Mouse (Mus musculus) lung, embryonic 16.5 days (tissue): Measurements from ENCODE around the gene Dip2b. TPM values are rescaled to one million over a fixed set of nuclear protein-coding genes. Genes with fewer than 3 reads are reported as not detected.
"Not testable (repeated sequence)": the region's sequence is repeated elsewhere in the genome, so short reads cannot be mapped to it uniquely, and the experiment has no call there.

Experiments
- ATAC-seq: fragments of 200-750 bp; cut with Nextera tagmentation; 2 replicates; pipeline ENCODE4 v1.8.0; 2017; ENCODE audit warnings: low read depth, mild to moderate bottlenecking, moderate library complexity
- H3K27ac ChIP-seq: fragments of 300-500 bp; sonication (generic); 2 replicates; pipeline ENCODE4 v1.5.1; 2014; ENCODE audit warnings: mild to moderate bottlenecking, control low read depth, low read length
- H3K27me3 ChIP-seq: fragments of 300-500 bp; sonication (generic); 2 replicates; pipeline ENCODE4 v1.6.1; 2014; ENCODE audit warnings: low read depth, low read length, mixed read lengths; ENCODE audit not compliant: control insufficient read depth, insufficient read depth
- H3K36me3 ChIP-seq: fragments of 300-500 bp; sonication (generic); 2 replicates; pipeline ENCODE4 v1.6.1; 2014; ENCODE audit warnings: low read length; ENCODE audit not compliant: control insufficient read depth, insufficient read depth
- H3K4me1 ChIP-seq: fragments of 300-500 bp; sonication (generic); replicated peaks from 2 replicates; pipeline ENCODE4 v1.6.1; 2014; ENCODE audit warnings: low read length, mixed read lengths; ENCODE audit not compliant: control insufficient read depth, insufficient read depth
- H3K4me2 ChIP-seq: fragments of 300-500 bp; sonication (generic); 2 replicates; pipeline ENCODE4 v1.6.1; 2014; ENCODE audit warnings: low read depth, low read length, control low read depth
- H3K4me3 ChIP-seq: fragments of 300-500 bp; sonication (generic); 2 replicates; pipeline ENCODE4 v1.5.1; 2014; ENCODE audit warnings: mild to moderate bottlenecking, low read length, control low read depth
- H3K9ac ChIP-seq: fragments of 300-500 bp; sonication (generic); 2 replicates; pipeline ENCODE4 v1.6.1; 2014; ENCODE audit warnings: low read length, control low read depth
- H3K9me3 ChIP-seq: fragments of 300-500 bp; sonication (generic); 2 replicates; pipeline ENCODE4 v1.6.1; 2016; ENCODE audit warnings: low read length; ENCODE audit not compliant: control insufficient read depth
- WGBS: fragments of 180-500 bp; shearing (Covaris S2); extraction: QIAGEN DNeasy Blood & Tissue Kit; methylation state at CpG from one replicate; pipeline ENCODE4 v1.1.7; 2014; 5-methylcytosine and 5-hydroxymethylcytosine counted together
- polyA plus RNA-seq: library from polyadenylated mRNA; unstranded; fragments of >200 nt; fragmentation: Nextera tagmentation; extraction: Ambion mirVana; gene quantifications from 2 replicates; pipeline ENCODE4 v1.2.1, GENCODE M21; 2015

Gene Dip2b
- polyA plus RNA-seq, 1 experiment from 2014 or later = 10.4 TPM

GRCm38 (mm10) chr15:100241780-100242179 is 203.3 kb downstream of the Dip2b start:
- H3K9ac ChIP-seq = no peak overlapping the region
- no peak overlapping the region for H3K4me2 ChIP-seq
- H3K9me3 ChIP-seq = no peaks in the 10 kb centered on the region
- H3K4me1 ChIP-seq = no peaks in the 10 kb centered on the region
- H3K27ac ChIP-seq = no peak overlapping the region
- 90% methylated on average over 6 of the region's 6 CpGs for WGBS
- peaks cover 33% of the 10 kb centered on the region for H3K36me3 ChIP-seq
- H3K4me3 ChIP-seq = no peak overlapping the region
- no peak for ATAC-seq
- no peaks in the 10 kb centered on the region for H3K27me3 ChIP-seq

GRCm38 (mm10) chr15:100245951-100246350 is 207.5 kb downstream of the Dip2b start:
- H3K4me3 ChIP-seq = no peak overlapping the region
- no peak overlapping the region for H3K4me2 ChIP-seq
- H3K9ac ChIP-seq = no peak overlapping the region
- no peak overlapping the region for H3K27ac ChIP-seq
- no peaks in the 10 kb centered on the region for H3K9me3 ChIP-seq
- WGBS = 95% methylated on average over 7 of the region's 7 CpGs
- no peaks in the 10 kb centered on the region for H3K4me1 ChIP-seq
- no peak for ATAC-seq
- H3K36me3 ChIP-seq = peaks cover 41% of the 10 kb centered on the region
- H3K27me3 ChIP-seq = no peaks in the 10 kb centered on the region

GRCm38 (mm10) chr15:100247296-100247695 is 208.8 kb downstream of the Dip2b start:
- Histone ChIP-seq H3K4me2 (no peak overlapping the region), H3K36me3 (peaks cover 47% of the 10 kb centered on the region), H3K9ac (no peak overlapping the region), H3K4me3 (no peak overlapping the region), H3K27ac (no peak overlapping the region), H3K9me3 (no peaks in the 10 kb centered on the region), H3K4me1 (no peaks in the 10 kb centered on the region), H3K27me3 (no peaks in the 10 kb centered on the region)
- WGBS = 92% methylated on average over 9 of the region's 9 CpGs
- no peak for ATAC-seq

GRCm38 (mm10) chr15:100248665-100249433 is 210.4 kb downstream of the Dip2b start:
- Histone ChIP-seq H3K4me1 (no peaks in the 10 kb centered on the region), H3K4me3 (no peak overlapping the region), H3K36me3 (peaks cover 53% of the 10 kb centered on the region), H3K9me3 (no peaks in the 10 kb centered on the region), H3K27ac (no peak overlapping the region), H3K9ac (no peak overlapping the region), H3K27me3 (no peaks in the 10 kb centered on the region), H3K4me2 (no peak overlapping the region)
- no peak for ATAC-seq
- WGBS = 91% methylated on average over 6 of the region's 6 CpGs

- no peaks in the 10 kb centered on the region for H3K4me1 ChIP-seq
- H3K9me3 ChIP-seq = no peaks in the 10 kb centered on the region
- no peak overlapping the region for H3K9ac ChIP-seq
- no peak overlapping the region for H3K27ac ChIP-seq
- H3K36me3 ChIP-seq = peaks cover 64% of the 10 kb centered on the region
- ATAC-seq = 0 out of 2 replicates have a peak, but pooled peaks have one; percentile 20
- WGBS = 80% methylated on average over 6 of the region's 6 CpGs
- no peak overlapping the region for H3K4me3 ChIP-seq
- no peaks in the 10 kb centered on the region for H3K27me3 ChIP-seq
- no peak overlapping the region for H3K4me2 ChIP-seq
Measured at GRCm38 (mm10) chr15:100251153-100251780, 212.8 kb downstream of the Dip2b start.

- 86% methylated on average over 6 of the region's 6 CpGs for WGBS
- H3K27ac ChIP-seq = no peak overlapping the region
- no peaks in the 10 kb centered on the region for H3K9me3 ChIP-seq
- no peaks in the 10 kb centered on the region for H3K4me1 ChIP-seq
- H3K9ac ChIP-seq = no peak overlapping the region
- peaks cover 59% of the 10 kb centered on the region for H3K36me3 ChIP-seq
- no peak overlapping the region for H3K4me2 ChIP-seq
- no peak for ATAC-seq
- no peaks in the 10 kb centered on the region for H3K27me3 ChIP-seq
- H3K4me3 ChIP-seq = no peak overlapping the region
Measured at GRCm38 (mm10) chr15:100256386-100256785, 217.9 kb downstream of the Dip2b start.

- Histone ChIP-seq H3K27ac (no peak overlapping the region), H3K4me3 (no peak overlapping the region), H3K9me3 (no peaks in the 10 kb centered on the region), H3K4me2 (no peak overlapping the region), H3K9ac (no peak overlapping the region), H3K4me1 (no peaks in the 10 kb centered on the region), H3K27me3 (no peaks in the 10 kb centered on the region), H3K36me3 (peaks cover 55% of the 10 kb centered on the region)
- ATAC-seq = no peak
- 80% methylated on average over 5 of the region's 5 CpGs for WGBS
Measured at GRCm38 (mm10) chr15:100257305-100257704, 218.8 kb downstream of the Dip2b start.

GRCm38 (mm10) chr15:100258646-100259425 is 220.4 kb downstream of the Dip2b start:
- no peak overlapping the region for H3K9ac ChIP-seq
- H3K4me2 ChIP-seq = no peak overlapping the region
- H3K27me3 ChIP-seq = no peaks in the 10 kb centered on the region
- ATAC-seq = no peak
- no peak overlapping the region for H3K4me3 ChIP-seq
- H3K4me1 ChIP-seq = no peaks in the 10 kb centered on the region
- no peaks in the 10 kb centered on the region for H3K9me3 ChIP-seq
- WGBS = 91% methylated on average over 7 of the region's 7 CpGs
- no peak overlapping the region for H3K27ac ChIP-seq
- peaks cover 47% of the 10 kb centered on the region for H3K36me3 ChIP-seq

- H3K4me3 ChIP-seq, H3K9me3 ChIP-seq, H3K4me1 ChIP-seq, H3K9ac ChIP-seq, ATAC-seq, H3K27ac ChIP-seq, H3K4me2 ChIP-seq, H3K27me3 ChIP-seq: not testable (repeated sequence)
- 80% methylated on average over 7 of the region's 7 CpGs for WGBS
- H3K36me3 ChIP-seq = peaks cover 32% of the 10 kb centered on the region
Measured at GRCm38 (mm10) chr15:100260351-100260750, 221.9 kb downstream of the Dip2b start.
